Mouse (Mus musculus): Measurements from ENCODE around the gene Hist1h2bj. TPM values are rescaled to one million over a fixed set of nuclear protein-coding genes. Genes with fewer than 3 reads are reported as not detected.
A peak's percentile ranks its signal among the peaks of the same experiment; 100 is the strongest.
"Not testable (repeated sequence)": the region's sequence is repeated elsewhere in the genome, so short reads cannot be mapped to it uniquely, and the experiment has no call there.

Gene Hist1h2bj
- 0.64 and 0.69 TPM in 2 replicates for polyA plus RNA-seq (2012; rRNA removed)

GRCm38 (mm10) chr13:22042568-22043502, at the start of gene Hist1h2bj, which contains the start of gene Hist1h2ag:
Gene Hist1h2bj, plus strand, starts transcription at chr13:22043214.
Gene Hist1h2ag, minus strand, starts transcription at chr13:22042944.
- H3K27ac ChIP-seq (ENCODE audit: insufficient read depth, low read length) = peak within 1 kb of the TSS; percentile 85
- peak within 1 kb of the TSS; percentile 46 for H3K4me3 ChIP-seq (ENCODE audit: insufficient read depth, low read length)
- peak; percentile 90 for TF ChIP-seq POLR2A (IDR thresholded peaks at IDR 0.05; ENCODE audit: extremely low read depth, insufficient read depth, low read length)
- not testable (repeated sequence) for H3K4me1 ChIP-seq (ENCODE audit: control insufficient read depth, insufficient read depth, low read length)

GRCm38 (mm10) chr13:21993957-21994738, 48.9 kb upstream of the Hist1h2bj start:
- no peaks in the 10 kb centered on the region for H3K4me1 ChIP-seq (ENCODE audit: control insufficient read depth, insufficient read depth, low read length)
- no peak for TF ChIP-seq CTCF (IDR thresholded peaks at IDR 0.05; ENCODE audit: extremely low read depth, insufficient read depth, low read length)
- TF ChIP-seq POLR2A (IDR thresholded peaks at IDR 0.05; ENCODE audit: extremely low read depth, insufficient read depth, low read length) = no peak
- no peak overlapping the region for H3K27ac ChIP-seq (ENCODE audit: insufficient read depth, low read length)
- no peak overlapping the region for H3K4me3 ChIP-seq (ENCODE audit: insufficient read depth, low read length)

- Histone ChIP-seq H3K4me3 (ENCODE audit: insufficient read depth, low read length) (peak overlapping the region; percentile 27; the same call in 1 of the 2 replicates), H3K27ac (ENCODE audit: insufficient read depth, low read length) (no peak overlapping the region), H3K4me1 (ENCODE audit: control insufficient read depth, insufficient read depth, low read length) (no peaks in the 10 kb centered on the region)
- TF ChIP-seq CTCF (IDR thresholded peaks at IDR 0.05; ENCODE audit: extremely low read depth, insufficient read depth, low read length) (no peak), POLR2A (IDR thresholded peaks at IDR 0.05; ENCODE audit: extremely low read depth, insufficient read depth, low read length) (no peak)
Observed at GRCm38 (mm10) chr13:21994896-21995295, 48.1 kb upstream of the Hist1h2bj start.

- Histone ChIP-seq H3K4me1 (ENCODE audit: control insufficient read depth, insufficient read depth, low read length) (no peaks in the 10 kb centered on the region), H3K27ac (ENCODE audit: insufficient read depth, low read length) (no peak overlapping the region), H3K4me3 (ENCODE audit: insufficient read depth, low read length) (peak overlapping the region; percentile 27; the same call in 1 of the 2 replicates)
- TF ChIP-seq CTCF (IDR thresholded peaks at IDR 0.05; ENCODE audit: extremely low read depth, insufficient read depth, low read length) (no peak), POLR2A (IDR thresholded peaks at IDR 0.05; ENCODE audit: extremely low read depth, insufficient read depth, low read length) (no peak)
Observed at GRCm38 (mm10) chr13:21995331-21995914, 47.6 kb upstream of the Hist1h2bj start.

- no peak overlapping the region for H3K27ac ChIP-seq (ENCODE audit: insufficient read depth, low read length)
- peak overlapping the region; percentile 12 for H3K4me3 ChIP-seq (ENCODE audit: insufficient read depth, low read length)
- no peak for TF ChIP-seq CTCF (IDR thresholded peaks at IDR 0.05; ENCODE audit: extremely low read depth, insufficient read depth, low read length)
- TF ChIP-seq POLR2A (IDR thresholded peaks at IDR 0.05; ENCODE audit: extremely low read depth, insufficient read depth, low read length) = no peak
- no peaks in the 10 kb centered on the region for H3K4me1 ChIP-seq (ENCODE audit: control insufficient read depth, insufficient read depth, low read length)
Observed at GRCm38 (mm10) chr13:21996101-21996839, 46.7 kb upstream of the Hist1h2bj start.

- Histone ChIP-seq H3K27ac (ENCODE audit: insufficient read depth, low read length) (no peak overlapping the region), H3K4me1 (ENCODE audit: control insufficient read depth, insufficient read depth, low read length) (no peaks in the 10 kb centered on the region), H3K4me3 (ENCODE audit: insufficient read depth, low read length) (peak overlapping the region; percentile 12)
- TF ChIP-seq CTCF (IDR thresholded peaks at IDR 0.05; ENCODE audit: extremely low read depth, insufficient read depth, low read length) = no peak
- TF ChIP-seq POLR2A (IDR thresholded peaks at IDR 0.05; ENCODE audit: extremely low read depth, insufficient read depth, low read length) = no peak
Observed at GRCm38 (mm10) chr13:21996840-21997185, 46.2 kb upstream of the Hist1h2bj start.

GRCm38 (mm10) chr13:21997201-21997820, 45.7 kb upstream of the Hist1h2bj start:
- H3K4me3 ChIP-seq (ENCODE audit: insufficient read depth, low read length) = peak overlapping the region; percentile 12; the same call in 1 of the 2 replicates
- no peak for TF ChIP-seq CTCF (IDR thresholded peaks at IDR 0.05; ENCODE audit: extremely low read depth, insufficient read depth, low read length)
- H3K27ac ChIP-seq (ENCODE audit: insufficient read depth, low read length) = no peak overlapping the region
- no peaks in the 10 kb centered on the region for H3K4me1 ChIP-seq (ENCODE audit: control insufficient read depth, insufficient read depth, low read length)

- no peak for TF ChIP-seq POLR2A (IDR thresholded peaks at IDR 0.05; ENCODE audit: extremely low read depth, insufficient read depth, low read length)
- TF ChIP-seq CTCF (IDR thresholded peaks at IDR 0.05; ENCODE audit: extremely low read depth, insufficient read depth, low read length) = no peak
- H3K27ac ChIP-seq (ENCODE audit: insufficient read depth, low read length) = no peak overlapping the region
- no peaks in the 10 kb centered on the region for H3K4me1 ChIP-seq (ENCODE audit: control insufficient read depth, insufficient read depth, low read length)
- no peak overlapping the region for H3K4me3 ChIP-seq (ENCODE audit: insufficient read depth, low read length)
Observed at GRCm38 (mm10) chr13:21997821-21998220, 45.2 kb upstream of the Hist1h2bj start.

Measured in cortical plate, adult 2 months (tissue).